Mouse (Mus musculus) lung, postnatal 0 days (tissue): Measurements from ENCODE around the gene Ulk3. TPM values are rescaled to one million over a fixed set of nuclear protein-coding genes. Genes with fewer than 3 reads are reported as not detected.
A peak's percentile ranks its signal among the peaks of the same experiment; 100 is the strongest.

Source experiments
- ATAC-seq: fragments of 200-750 bp; cut with Nextera tagmentation; 2 replicates; pipeline ENCODE4 v1.8.0; 2017; ENCODE audit warnings: moderate library complexity
- DNase-seq: peaks from one replicate; pipeline ENCODE4 v3.0.0-alpha.2; 2016; ENCODE audit warnings: low spot score
- H3K27ac ChIP-seq: fragments of 300-500 bp; sonication (generic); 2 replicates; pipeline ENCODE4 v1.5.1; 2014; ENCODE audit warnings: antibody characterized with exemption, mild to moderate bottlenecking, low read length, mixed read lengths
- H3K27me3 ChIP-seq: fragments of 300-500 bp; sonication (generic); replicated peaks from 2 replicates; pipeline ENCODE4 v1.6.1; 2014; ENCODE audit warnings: low read length, mixed read lengths; ENCODE audit not compliant: insufficient read depth
- H3K36me3 ChIP-seq: fragments of 300-500 bp; sonication (generic); 2 replicates; pipeline ENCODE4 v1.6.1; 2014; ENCODE audit warnings: low read length, mixed read lengths; ENCODE audit not compliant: insufficient read depth
- H3K4me1 ChIP-seq: fragments of 300-500 bp; sonication (generic); 2 replicates; pipeline ENCODE4 v1.6.1; 2014; ENCODE audit warnings: antibody characterized with exemption, low read depth, low read length, mixed read lengths; ENCODE audit not compliant: insufficient read depth
- H3K4me2 ChIP-seq: fragments of 300-500 bp; sonication (generic); replicated peaks from 2 replicates; pipeline ENCODE4 v1.6.1; 2014; ENCODE audit warnings: low read depth, mild to moderate bottlenecking, low read length, moderate library complexity, mixed read lengths
- H3K4me3 ChIP-seq: fragments of 300-500 bp; sonication (generic); 2 replicates; pipeline ENCODE4 v1.5.1; 2014; ENCODE audit warnings: low read depth, low read length
- H3K9ac ChIP-seq: fragments of 300-500 bp; sonication (generic); replicated peaks from 2 replicates; pipeline ENCODE4 v1.6.1; 2014; ENCODE audit warnings: low read depth, mild to moderate bottlenecking
- H3K9me3 ChIP-seq: fragments of 300-500 bp; sonication (generic); 2 replicates; pipeline ENCODE4 v1.6.1; 2016; ENCODE audit warnings: low read length, mixed read lengths
- CTCF ChIP-seq: IDR thresholded peaks from 2 replicates; pipeline ENCODE4 v1.5.1; 2016; ENCODE audit warnings: antibody characterized with exemption, mild to moderate bottlenecking
- EP300 ChIP-seq: IDR thresholded peaks from 2 replicates; pipeline ENCODE4 v1.6.1; 2016; ENCODE audit warnings: antibody characterized with exemption, mild to moderate bottlenecking, control low read depth
- WGBS: fragments of 180-500 bp; shearing (Covaris S2); extraction: QIAGEN DNeasy Blood & Tissue Kit; methylation state at CpG from one replicate; pipeline ENCODE4 v1.1.7; 2014; 5-methylcytosine and 5-hydroxymethylcytosine counted together
- polyA plus RNA-seq: library from polyadenylated mRNA; unstranded; fragments of >200 nt; fragmentation: Nextera tagmentation; extraction: Ambion mirVana; gene quantifications from 2 replicates; pipeline ENCODE4 v1.2.1, GENCODE M21; 2015

Gene Ulk3
- polyA plus RNA-seq, 1 experiment from 2014 or later: 7.3 TPM

- no peaks in the 10 kb centered on the region for H3K36me3 ChIP-seq
- no peak overlapping the region for H3K9ac ChIP-seq
- 74% methylated on average over 4 of the region's 4 CpGs for WGBS
- TF ChIP-seq EP300: no peak
- TF ChIP-seq CTCF: no peak
- no peaks in the 10 kb centered on the region for H3K27me3 ChIP-seq
- no peak overlapping the region for H3K27ac ChIP-seq
- DNase-seq (no peak), ATAC-seq (no peak)
- no peak overlapping the region for H3K4me3 ChIP-seq
- peaks cover 23% of the 10 kb centered on the region; the same call in 1 of the 2 replicates for H3K4me1 ChIP-seq
- H3K9me3 ChIP-seq: no peaks in the 10 kb centered on the region
- H3K4me2 ChIP-seq: no peak overlapping the region
Measured at GRCm38 (mm10) chr9:57558625-57559024, 30.6 kb upstream of the Ulk3 start.

DNA sequence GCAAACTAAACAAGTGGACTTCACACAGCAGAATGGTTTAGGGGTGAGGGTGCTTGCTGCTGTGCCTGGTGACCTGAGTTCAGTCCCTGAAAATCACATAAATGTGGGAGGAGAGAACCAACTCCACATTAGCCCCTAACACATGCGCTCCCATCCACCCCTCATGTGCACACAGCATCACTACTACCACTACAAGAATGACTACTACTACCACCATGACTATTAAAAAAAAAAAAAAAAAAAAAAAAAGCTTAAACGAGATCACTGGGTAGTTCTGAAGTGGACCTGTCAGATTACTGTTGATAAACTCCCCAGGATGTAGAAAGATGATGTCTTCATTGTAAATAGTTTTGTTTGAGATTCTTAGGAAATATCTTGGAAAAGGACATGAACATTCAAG lies 29.7 kb upstream of the Ulk3 start:
- no peaks in the 10 kb centered on the region for H3K36me3 ChIP-seq

DNA sequence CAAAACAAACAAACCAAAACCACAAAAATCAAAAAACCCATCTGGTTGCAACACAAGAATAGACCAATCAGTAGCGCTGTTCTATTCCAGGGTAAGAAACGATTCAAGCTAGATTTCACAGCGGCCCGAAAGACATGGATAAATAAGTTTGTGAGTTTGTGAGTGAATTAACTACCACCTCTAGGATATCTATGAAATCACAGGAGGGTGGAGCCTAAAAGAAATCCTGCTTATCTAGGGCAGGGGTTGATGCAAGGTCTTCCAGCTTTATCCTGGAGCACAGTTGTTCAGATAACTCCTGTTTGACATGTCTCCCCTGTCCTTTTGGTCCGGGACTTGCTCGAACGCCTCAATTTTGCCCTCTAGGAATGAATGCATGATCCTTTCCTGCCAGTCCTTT lies 29.0 kb upstream of the Ulk3 start:
- 26% methylated on average over 7 of the region's 7 CpGs for WGBS
- DNase-seq: no peak
- TF ChIP-seq CTCF (no peak), EP300 (no peak)

More for the DNA sequence above, 29.7 kb upstream of the Ulk3 start:
- H3K4me3 ChIP-seq: no peak overlapping the region
- no peaks in the 10 kb centered on the region for H3K27me3 ChIP-seq
- no peaks in the 10 kb centered on the region for H3K9me3 ChIP-seq
- ATAC-seq (no peak), DNase-seq (no peak)
- TF ChIP-seq CTCF: no peak
- TF ChIP-seq EP300: no peak
- 64% methylated on average over 2 of the region's 2 CpGs for WGBS
- peaks cover 23% of the 10 kb centered on the region; the same call in 1 of the 2 replicates for H3K4me1 ChIP-seq
- H3K4me2 ChIP-seq: no peak overlapping the region
- H3K27ac ChIP-seq: no peak overlapping the region
- H3K9ac ChIP-seq: no peak overlapping the region

GRCm38 (mm10) chr9:57560861-57561710 lies 28.2 kb upstream of the Ulk3 start, which contains the start of gene Scamp2:
TSS of gene Scamp2 (plus strand) at chr9:57560943.
- WGBS: 2% methylated on average over 37 of the region's 37 CpGs
- Histone ChIP-seq H3K4me3 (peak within 1 kb of the TSS; percentile 63), H3K4me1 (peaks cover 27% of the 10 kb centered on the region; the same call in 1 of the 2 replicates), H3K36me3 (no peaks in the 10 kb centered on the region), H3K4me2 (peak within 1 kb of the TSS; percentile 64), H3K27ac (peak within 1 kb of the TSS; percentile 74), H3K9me3 (no peaks in the 10 kb centered on the region), H3K27me3 (no peaks in the 10 kb centered on the region), H3K9ac (peak within 1 kb of the TSS; percentile 61)
- TF ChIP-seq EP300 (no peak), CTCF (peak; percentile 47)
- DNase-seq (peak; percentile 98), ATAC-seq (peak; percentile 98)

More for the DNA sequence above, 29.0 kb upstream of the Ulk3 start:
- Histone ChIP-seq H3K9ac (no peak overlapping the region), H3K36me3 (no peaks in the 10 kb centered on the region), H3K4me3 (peak overlapping the region; percentile 63), H3K4me2 (peak overlapping the region; percentile 64), H3K27me3 (no peaks in the 10 kb centered on the region), H3K9me3 (no peaks in the 10 kb centered on the region), H3K4me1 (peaks cover 24% of the 10 kb centered on the region; the same call in 1 of the 2 replicates), H3K27ac (0 out of 2 replicates have a peak overlapping the region, but pooled peaks have one; percentile 73)
- no peak for ATAC-seq

DNA sequence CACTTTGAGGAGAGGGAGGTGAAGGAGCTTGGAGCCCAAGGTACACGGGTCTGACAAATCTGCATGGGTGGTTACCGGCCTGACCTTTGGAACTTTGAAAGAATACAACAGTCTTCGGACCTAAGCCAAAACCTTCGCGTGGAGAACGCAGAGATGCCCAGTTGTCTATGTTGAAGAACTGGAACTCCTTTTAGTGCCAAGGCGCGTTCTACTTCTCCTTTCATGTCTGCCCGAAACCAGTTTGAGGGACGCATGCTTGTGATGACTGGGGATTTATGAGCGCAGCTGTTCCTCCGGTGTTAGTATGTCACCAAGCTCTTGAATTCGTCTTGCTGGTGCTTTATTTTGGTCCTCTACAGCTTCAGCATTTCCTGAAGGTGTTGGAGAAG lies 27.5 kb upstream of the Ulk3 start:
- DNase-seq (no peak), ATAC-seq (no peak)
- TF ChIP-seq EP300 (no peak), CTCF (no peak)
- no peaks in the 10 kb centered on the region for H3K9me3 ChIP-seq
- peaks cover 27% of the 10 kb centered on the region; the same call in 1 of the 2 replicates for H3K4me1 ChIP-seq
- H3K4me3 ChIP-seq: peak overlapping the region; percentile 63; the same call in 1 of the 2 replicates
- H3K4me2 ChIP-seq: peak overlapping the region; percentile 64
- H3K36me3 ChIP-seq: no peaks in the 10 kb centered on the region
- 0 out of 2 replicates have a peak overlapping the region, but pooled peaks have one; percentile 0 for H3K9ac ChIP-seq
- peak overlapping the region; percentile 74 for H3K27ac ChIP-seq
- no peaks in the 10 kb centered on the region for H3K27me3 ChIP-seq
- WGBS: 74% methylated on average over 13 of the region's 13 CpGs

- Histone ChIP-seq H3K9me3 (no peaks in the 10 kb centered on the region), H3K27ac (peak overlapping the region; percentile 74), H3K4me1 (peaks cover 27% of the 10 kb centered on the region; the same call in 1 of the 2 replicates), H3K4me2 (peak overlapping the region; percentile 64; the same call in 1 of the 2 replicates), H3K9ac (no peak overlapping the region), H3K4me3 (no peak overlapping the region), H3K36me3 (no peaks in the 10 kb centered on the region), H3K27me3 (no peaks in the 10 kb centered on the region)
- peak; percentile 80 for DNase-seq
- 26% methylated on average over 4 of the region's 4 CpGs for WGBS
- ATAC-seq: peak; percentile 57
- TF ChIP-seq CTCF (no peak), EP300 (no peak)
Measured at GRCm38 (mm10) chr9:57562896-57563372, 26.3 kb upstream of the Ulk3 start.
